Mouse (Mus musculus) MEL (cell line): Measurements from ENCODE around the gene 4931428F04Rik. TPM values are rescaled to one million over a fixed set of nuclear protein-coding genes. Genes with fewer than 3 reads are reported as not detected.

Experiments used
- DNase-seq: peaks from one replicate; pipeline ENCODE4 v3.0.0; 2011; ENCODE audit warnings: low read depth, low spot score
- H3K27ac ChIP-seq: 2 replicates; pipeline ENCODE4 v1.5.1; 2012; ENCODE audit warnings: low read depth, mild to moderate bottlenecking, control low read depth, low read length, moderate library complexity; ENCODE audit not compliant: control insufficient read depth
- H3K27me3 ChIP-seq, 2 experiments: fragments of 150-350 bp in 1 of 2; sonication (generic) in 1 of 2; 2 replicates each; pipeline ENCODE4 v1.6.1; 2012; ENCODE audit warnings: low read length in 2 of 2, mild to moderate bottlenecking in 2 of 2, improper control_type of control experiment in 1 of 2, moderate library complexity in 1 of 2; ENCODE audit not compliant: insufficient read depth in 2 of 2, control insufficient read depth in 1 of 2
- H3K36me3 ChIP-seq, 2 experiments: 2 replicates each; pipeline ENCODE4 v1.6.1; 2012 to 2014; ENCODE audit warnings: low read length in 2 of 2, improper control_type of control experiment in 1 of 2, inconsistent platforms in 1 of 2, mild to moderate bottlenecking in 1 of 2; ENCODE audit not compliant: insufficient read depth in 2 of 2, control insufficient read depth in 1 of 2
- H3K4me1 ChIP-seq, 2 experiments: fragments of 150-350 bp in 1 of 2; sonication (generic) in 1 of 2; 2 replicates each; pipeline ENCODE4 v1.6.1; 2012; ENCODE audit warnings: low read length in 2 of 2, improper control_type of control experiment in 1 of 2, mild to moderate bottlenecking in 1 of 2; ENCODE audit not compliant: insufficient read depth in 2 of 2, control insufficient read depth in 1 of 2
- H3K4me3 ChIP-seq, 2 experiments: fragments of 150-350 bp in 1 of 2; sonication (generic) in 1 of 2; 2 replicates each; pipeline ENCODE4 v1.5.1; 2012; ENCODE audit warnings: low read depth in 2 of 2, low read length in 2 of 2, mild to moderate bottlenecking in 2 of 2, moderate library complexity in 2 of 2, control low read depth in 1 of 2, improper control_type of control experiment in 1 of 2; ENCODE audit not compliant: control insufficient read depth in 1 of 2, insufficient read depth in 1 of 2
- H3K79me2 ChIP-seq: 2 replicates; pipeline ENCODE4 v1.6.1; 2012; ENCODE audit warnings: mild to moderate bottlenecking, low read length, moderate library complexity; ENCODE audit not compliant: control insufficient read depth, poor library complexity, insufficient read depth
- H3K9ac ChIP-seq: 2 replicates; pipeline ENCODE4 v1.6.1; 2012; ENCODE audit warnings: low read depth, mild to moderate bottlenecking, control low read depth, low read length, moderate library complexity; ENCODE audit not compliant: control insufficient read depth, poor library complexity, severe bottlenecking
- H3K9me3 ChIP-seq: fragments of 150-350 bp; sonication (generic); replicated peaks from 2 replicates; pipeline ENCODE4 v1.6.1; 2012; ENCODE audit warnings: mild to moderate bottlenecking, low read length, improper control_type of control experiment, moderate library complexity; ENCODE audit not compliant: insufficient read depth
- BHLHE40 ChIP-seq: IDR thresholded peaks from 2 replicates; pipeline ENCODE4 v1.6.1; 2012; ENCODE audit warnings: low read depth, mild to moderate bottlenecking, inconsistent platforms, low read length, improper control_type of control experiment, borderline replicate concordance
- CHD2 ChIP-seq: IDR thresholded peaks from 2 replicates; pipeline ENCODE4 v1.6.1; 2011; ENCODE audit warnings: low read length, improper control_type of control experiment
- ETS1 ChIP-seq: IDR thresholded peaks from 2 replicates; pipeline ENCODE4 v1.6.1; 2012; ENCODE audit warnings: low read depth, mild to moderate bottlenecking, inconsistent platforms, low read length, improper control_type of control experiment, moderate library complexity
- GABPA ChIP-seq: IDR thresholded peaks from 2 replicates; pipeline ENCODE4 v1.6.1; 2012; ENCODE audit warnings: low read depth, mild to moderate bottlenecking, inconsistent platforms, low read length, improper control_type of control experiment, moderate library complexity
- HCFC1 ChIP-seq: IDR thresholded peaks from 2 replicates; pipeline ENCODE4 v1.6.1; 2012; ENCODE audit warnings: low read depth, mild to moderate bottlenecking, inconsistent platforms, low read length, improper control_type of control experiment, moderate library complexity
- JUND ChIP-seq: IDR thresholded peaks from 2 replicates; pipeline ENCODE4 v1.6.1; 2011; ENCODE audit warnings: low read depth, mild to moderate bottlenecking, improper control_type of control experiment, low read length
- MAX ChIP-seq: IDR thresholded peaks from 2 replicates; pipeline ENCODE4 v1.6.1; 2011; ENCODE audit warnings: low read length, improper control_type of control experiment
- MYB ChIP-seq: IDR thresholded peaks from 2 replicates; pipeline ENCODE4 v1.6.1; 2011; ENCODE audit warnings: mild to moderate bottlenecking, low read depth, low read length, improper control_type of control experiment
- NELFE ChIP-seq: IDR thresholded peaks from 2 replicates; pipeline ENCODE4 v1.6.1; 2011; ENCODE audit warnings: low read depth, low read length, improper control_type of control experiment
- POLR2AphosphoS2 ChIP-seq: IDR thresholded peaks from 2 replicates; pipeline ENCODE4 v1.6.1; 2011; ENCODE audit warnings: low read length, improper control_type of control experiment
- TBP ChIP-seq: IDR thresholded peaks from 2 replicates; pipeline ENCODE4 v1.8.0; 2011; ENCODE audit warnings: low read depth, low read length, improper control_type of control experiment
- TCF12 ChIP-seq: IDR thresholded peaks from 2 replicates; pipeline ENCODE4 v1.6.1; 2014; ENCODE audit warnings: low read depth, mild to moderate bottlenecking, inconsistent platforms, low read length, improper control_type of control experiment, moderate library complexity
- ZC3H11A ChIP-seq: IDR thresholded peaks from 2 replicates; pipeline ENCODE4 v1.6.1; 2012; ENCODE audit warnings: low read depth, mild to moderate bottlenecking, inconsistent platforms, low read length, improper control_type of control experiment
- polyA plus RNA-seq, 2 experiments: library from polyadenylated mRNA; stranded (reverse) in 1 of 2; unstranded in 1 of 2; fragments of >175 nt in 1 of 2; fragments of >200 nt in 1 of 2; gene quantifications; 2 replicates each; pipeline versions ENCODE4 v1.2.1 to v1.2.4; 2012; ENCODE audit warnings: low replicate concordance in 2 of 2, low read depth in 1 of 2; ENCODE audit not compliant: insufficient read length in 2 of 2, insufficient read depth in 1 of 2, missing spikeins in 1 of 2
- total RNA-seq: library from RNA; depleted of rRNA; stranded (reverse); fragments of 300-350 nt; gene quantifications from 2 replicates; pipeline ENCODE4 v1.2.3, GENCODE M21; 2012

The 4931428F04Rik gene
- total and polyA plus RNA-seq, 3 experiments, result 8.2 to 13.0 TPM; not detected in 1

DNA sequence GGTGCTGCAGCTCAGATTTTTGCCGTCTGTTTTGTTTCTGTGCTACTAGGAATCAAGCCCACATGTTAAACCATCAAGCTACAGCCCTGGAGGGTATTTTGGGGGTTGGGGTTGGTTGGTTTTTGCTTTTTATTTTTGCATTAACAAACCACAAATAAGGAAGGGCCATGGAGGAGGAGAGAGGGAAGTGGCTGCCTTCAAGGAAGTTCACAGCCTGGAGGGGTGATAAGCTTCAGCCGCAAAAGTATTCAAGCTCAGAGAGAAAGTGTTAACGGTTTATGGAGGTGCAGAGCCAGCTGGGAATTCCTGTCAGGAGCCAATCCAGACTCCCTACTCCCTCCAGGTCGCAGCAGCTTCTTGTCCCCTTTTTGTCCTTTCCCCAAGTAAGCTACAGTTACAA, 49.3 kb upstream of the 4931428F04Rik start (continued):
- TF ChIP-seq JUND, result no peak
- TF ChIP-seq HCFC1, result peak; percentile 55; the same call in 1 of the 2 replicates

DNA sequence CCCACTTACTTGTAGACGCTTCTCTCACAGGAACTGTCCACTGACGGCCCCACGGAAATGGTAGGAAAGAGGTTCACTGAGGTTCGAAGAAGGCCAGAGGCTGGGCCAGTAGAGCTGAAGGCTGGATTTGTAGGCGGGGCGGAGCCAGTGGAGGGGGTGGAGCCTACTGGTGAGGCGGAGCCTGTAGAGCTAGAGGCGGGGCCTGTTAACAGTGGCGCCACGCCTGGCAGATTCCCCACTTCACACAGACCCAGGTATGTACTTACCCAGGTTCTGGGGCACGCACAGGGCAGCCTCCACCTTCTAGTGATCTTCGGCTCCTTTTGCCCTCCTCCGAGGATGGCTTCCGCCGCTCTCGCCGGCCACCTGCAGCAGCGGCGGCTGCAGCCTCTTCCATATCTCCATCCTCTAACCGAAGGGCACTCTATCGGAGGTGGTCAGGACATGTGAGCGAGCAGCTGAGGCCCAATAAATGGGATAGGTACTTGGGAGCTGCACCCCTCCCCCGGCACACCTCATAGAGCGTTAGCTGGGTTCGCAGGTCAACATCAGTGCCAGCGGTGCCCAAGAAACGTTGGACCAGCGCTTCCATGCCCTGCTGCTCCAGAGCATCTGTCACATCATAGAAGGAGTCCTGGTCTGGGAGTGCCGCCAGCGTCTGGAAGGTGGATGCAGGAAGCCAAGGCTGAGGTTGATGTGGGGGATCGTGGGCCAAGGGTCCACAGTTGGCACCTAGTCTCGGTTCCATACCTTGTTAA, 46.9 kb upstream of the 4931428F04Rik start:
- Histone ChIP-seq H3K4me3 (no peak overlapping the region), H3K4me1 (peaks cover 15 to 35% of the 10 kb centered on the region in 2 experiments; a peak in 3 of 4 replicates), H3K36me3 (peaks cover 0 to 27% of the 10 kb centered on the region in 2 experiments; a peak in 2 of 4 replicates), H3K79me2 (no peaks in the 10 kb centered on the region), H3K9me3 (no peaks in the 10 kb centered on the region), H3K9ac (no peak overlapping the region), H3K27ac (no peak overlapping the region), H3K27me3 (no peaks in the 10 kb centered on the region)
- DNase-seq, result peak; percentile 12
- TF ChIP-seq BHLHE40 (no peak), MAX (no peak), POLR2AphosphoS2 (peak; percentile 16; the same call in 1 of the 2 replicates), ZC3H11A (no peak), TBP (no peak), NELFE (no peak), CHD2 (no peak)

DNA sequence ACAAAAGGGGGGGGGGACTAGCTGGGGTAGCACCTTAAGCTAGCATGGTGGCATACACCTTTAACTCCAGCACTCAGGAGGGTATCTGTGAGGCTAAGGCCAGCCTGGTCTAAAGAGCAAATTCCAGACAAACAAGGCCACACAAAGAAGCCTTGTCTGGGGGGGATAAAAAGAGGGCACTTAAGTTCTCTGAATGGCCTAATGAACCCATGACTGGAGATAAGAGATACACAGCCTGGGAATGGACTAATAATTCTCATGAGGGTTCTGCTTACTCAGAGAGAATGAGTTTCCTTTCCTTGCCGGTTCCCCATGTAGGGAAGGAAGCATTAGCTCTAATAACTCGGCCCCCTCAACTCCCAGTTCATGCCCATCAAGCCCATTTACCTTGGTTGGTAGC, 42.9 kb upstream of the 4931428F04Rik start:
- Histone ChIP-seq H3K27ac (no peak overlapping the region), H3K9ac (no peak overlapping the region), H3K27me3 (no peaks in the 10 kb centered on the region), H3K79me2 (peaks cover under 1% of the 10 kb centered on the region), H3K4me3 (no peak overlapping the region), H3K9me3 (no peaks in the 10 kb centered on the region), H3K4me1 (peaks cover 0 to 2% of the 10 kb centered on the region in 2 experiments; a peak in 2 of 4 replicates), H3K36me3 (peaks cover 1 to 9% of the 10 kb centered on the region in 2 experiments)
- TF ChIP-seq GABPA (no peak), ETS1 (no peak), TCF12 (no peak), NELFE (no peak), MYB (no peak), MAX (no peak)
- no peak for DNase-seq
